Mouse (Mus musculus): Measurements from ENCODE around the gene Tmem11.

DNA sequence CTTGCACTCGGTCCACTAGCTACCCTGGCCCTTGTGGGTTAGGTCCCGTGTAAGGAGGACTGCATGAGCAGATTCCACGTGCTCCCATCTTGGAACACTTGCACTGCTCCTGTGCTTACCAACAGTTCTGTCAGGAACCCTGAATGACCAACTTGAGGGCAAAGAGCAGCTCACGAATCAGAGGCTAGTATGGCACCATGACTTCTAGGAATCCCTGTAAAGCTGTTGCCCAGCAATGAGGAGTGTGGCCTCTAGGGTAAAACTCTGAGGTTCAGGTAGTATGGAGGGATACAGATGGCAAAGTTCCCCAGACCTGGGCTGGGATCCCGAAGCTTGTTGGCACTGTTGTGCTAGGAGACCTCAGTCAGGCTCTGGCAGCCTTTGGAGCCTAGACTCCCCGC is 24.6 kb upstream of the Tmem11 start:
- TF ChIP-seq CTCF (IDR thresholded peaks at IDR 0.05; ENCODE audit: low read depth, low read length): no peak
- TF ChIP-seq GATA1 (IDR thresholded peaks at IDR 0.05; ENCODE audit: borderline replicate concordance, low read length): no peak
- TF ChIP-seq POLR2AphosphoS5 (IDR thresholded peaks at IDR 0.05; ENCODE audit: insufficient replicate concordance, low read depth, low read length): no peak

Data from G1E (cell line).